Mouse (Mus musculus): ENCODE results near the gene Gm13277. TPM values are rescaled to one million over a fixed set of nuclear protein-coding genes. Genes with fewer than 3 reads are reported as not detected.
A peak's percentile ranks its signal among the peaks of the same experiment; 100 is the strongest.
"Not testable (repeated sequence)": the region's sequence is repeated elsewhere in the genome, so short reads cannot be mapped to it uniquely, and the experiment has no call there.

The Gm13277 gene
- total RNA-seq, 4 experiments from 2014 or later, result not detected

- DNase-seq (ENCODE audit: low spot score), result not testable (repeated sequence)
These were observed 3.0 kb upstream of the Gm13277 start, which contains the start of gene Gm13276 for GRCm38 (mm10) chr4:88785409-88785808. TSS of gene Gm13276 (plus strand) at chr4:88785709.

GRCm38 (mm10) chr4:88791250-88791649, 2.8 kb downstream of the Gm13277 start, which contains the start of gene Gm13278:
TSS of gene Gm13278 (plus strand) at chr4:88791550.
- not testable (repeated sequence) for DNase-seq (ENCODE audit: low spot score)

- peak; percentile 85 for DNase-seq (ENCODE audit: low spot score)
These were observed 5.7 kb downstream of the Gm13277 start, which contains the start of gene Gm13275 for GRCm38 (mm10) chr4:88793936-88794675. TSS of gene Gm13275 (plus strand) at chr4:88794487.

DNA sequence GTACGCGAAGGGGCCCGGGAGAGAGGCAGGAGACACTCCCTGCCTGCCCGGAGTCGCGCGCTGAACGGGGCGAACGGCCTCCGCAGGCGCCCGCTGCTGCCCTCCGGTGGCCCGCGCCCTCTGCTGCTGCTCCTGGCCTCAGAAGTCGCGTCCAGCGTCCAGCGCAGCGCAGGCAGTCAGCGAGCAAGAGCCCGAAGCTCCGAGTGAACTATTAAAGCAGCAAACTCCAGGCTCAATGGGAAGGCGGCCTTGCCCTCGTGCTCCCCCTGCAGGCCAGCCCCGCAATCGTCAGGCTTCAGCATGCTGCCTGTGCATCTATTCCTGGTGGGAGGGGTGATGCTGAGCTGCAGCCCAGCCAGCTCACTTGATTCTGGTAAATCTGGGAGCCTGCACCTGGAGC, 8.7 kb downstream of the Gm13277 start, which contains the start of gene Gm13279:
TSS of gene Gm13279 (plus strand) at position 301 of the 400 bp plus-strand sequence.
- not testable (repeated sequence) for DNase-seq (ENCODE audit: low spot score)

DNA sequence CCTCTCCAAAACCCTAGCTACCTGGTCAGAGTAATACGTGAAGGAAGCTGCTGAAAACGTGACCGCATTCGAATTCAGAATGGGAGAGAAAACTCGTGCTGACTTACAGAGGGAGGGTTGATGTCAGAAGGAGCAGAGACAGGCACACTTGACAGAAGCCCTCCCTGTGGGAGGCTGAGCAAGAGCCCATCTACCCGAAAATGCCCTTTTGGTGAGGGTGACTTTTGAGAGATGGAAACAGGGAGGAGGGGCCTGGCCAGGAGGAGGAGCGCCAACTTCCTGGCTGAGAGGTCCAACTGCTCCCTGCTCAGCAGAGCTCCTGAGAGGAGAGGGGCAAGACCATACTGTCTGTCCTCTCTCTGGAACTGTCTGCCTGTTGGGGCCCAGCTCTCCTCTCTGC, 10.9 kb downstream of the Gm13277 start, which contains the start of gene Gm13285:
TSS of gene Gm13285 (plus strand) at position 301 of the 400 bp plus-strand sequence.
- not testable (repeated sequence) for DNase-seq (ENCODE audit: low spot score)

GRCm38 (mm10) chr4:88802954-88803353, 14.5 kb downstream of the Gm13277 start, which contains the start of gene Gm13287:
TSS of gene Gm13287 (plus strand) at chr4:88803254.
- DNase-seq (ENCODE audit: low spot score), result not testable (repeated sequence)

- DNase-seq (ENCODE audit: low spot score), result not testable (repeated sequence)
These were observed 16.8 kb downstream of the Gm13277 start, which contains the start of gene Gm13288 for GRCm38 (mm10) chr4:88805231-88805630. TSS of gene Gm13288 (plus strand) at chr4:88805531.

DNA sequence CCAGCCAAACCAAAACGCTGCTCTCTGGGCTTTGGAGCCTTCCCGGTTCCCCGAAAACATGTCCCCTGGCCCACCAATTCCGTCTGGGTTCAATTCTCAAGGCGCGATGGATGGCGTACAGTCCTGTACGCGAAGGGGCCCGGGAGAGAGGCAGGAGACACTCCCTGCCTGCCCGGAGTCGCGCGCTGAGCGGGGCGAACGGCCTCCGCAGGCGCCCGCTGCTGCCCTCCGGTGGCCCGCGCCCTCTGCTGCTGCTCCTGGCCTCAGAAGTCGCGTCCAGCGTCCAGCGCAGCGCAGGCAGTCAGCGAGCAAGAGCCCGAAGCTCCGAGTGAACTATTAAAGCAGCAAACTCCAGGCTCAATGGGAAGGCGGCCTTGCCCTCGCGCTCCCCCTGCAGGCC, 17.3 kb downstream of the Gm13277 start:
- not testable (repeated sequence) for DNase-seq (ENCODE audit: low spot score)

GRCm38 (mm10) chr4:88815928-88816327, 27.5 kb downstream of the Gm13277 start, which contains the start of gene Ifna7:
TSS of gene Ifna7 (plus strand) at chr4:88816228.
- DNase-seq (ENCODE audit: low spot score), result no peak

GRCm38 (mm10) chr4:88819659-88820058, 31.2 kb downstream of the Gm13277 start, which contains the start of gene Ifna11:
TSS of gene Ifna11 (plus strand) at chr4:88819959.
- DNase-seq (ENCODE audit: low spot score), result no peak

DNA sequence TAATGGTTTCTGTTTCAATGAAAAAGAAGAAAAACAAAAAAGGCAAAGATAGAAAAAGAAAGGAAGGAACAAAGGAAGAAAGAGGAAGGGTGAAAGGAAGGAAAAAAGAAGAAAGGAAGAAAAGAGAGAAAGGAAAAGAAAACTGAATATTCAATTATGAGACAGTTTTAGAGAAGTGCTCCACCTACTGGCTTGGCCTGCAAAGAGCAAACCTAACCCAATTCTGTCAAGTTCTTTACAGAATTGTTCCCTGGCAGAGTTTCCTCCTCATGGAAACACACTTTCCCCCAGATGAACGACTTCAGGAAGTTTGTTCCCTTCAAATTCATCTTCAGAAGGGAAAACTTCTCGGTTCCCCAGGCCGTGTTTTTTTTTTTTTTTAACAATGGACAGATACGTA, 34.6 kb downstream of the Gm13277 start:
- no peak for DNase-seq (ENCODE audit: low spot score)

DNA sequence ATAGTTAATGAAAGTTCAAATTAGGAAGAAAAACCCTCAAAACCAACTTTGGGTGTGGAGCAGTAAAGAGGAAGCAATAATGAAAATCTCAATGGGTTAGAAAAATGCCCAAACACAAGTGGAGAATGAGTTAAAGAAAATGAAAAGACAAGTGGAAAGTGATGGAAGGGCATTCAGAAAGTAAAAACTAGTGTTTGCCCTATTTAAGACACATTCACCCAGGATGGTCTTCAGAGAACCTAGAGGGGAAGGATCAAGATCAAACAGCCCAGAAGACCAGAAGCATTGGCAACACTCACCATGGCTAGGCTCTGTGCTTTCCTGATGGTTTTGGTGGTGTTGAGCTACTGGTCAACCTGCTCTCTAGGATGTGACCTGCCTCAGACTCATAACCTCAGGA, 38.7 kb downstream of the Gm13277 start, which contains the start of gene Ifna6:
TSS of gene Ifna6 (plus strand) at position 301 of the 400 bp plus-strand sequence.
- not testable (repeated sequence) for DNase-seq (ENCODE audit: low spot score)

GRCm38 (mm10) chr4:88830523-88830922, 42.1 kb downstream of the Gm13277 start:
- no peak for DNase-seq (ENCODE audit: low spot score)

GRCm38 (mm10) chr4:88835225-88835624, 46.8 kb downstream of the Gm13277 start, which contains the start of gene Ifna5:
TSS of gene Ifna5 (plus strand) at chr4:88835525.
- not testable (repeated sequence) for DNase-seq (ENCODE audit: low spot score)

Other genes starting within 250 kb of the Gm13277 start
- not detected for gene Ifna15, start 230.4 kb upstream of the Gm13277 start, total RNA-seq (2022)
- not detected for gene Ifna14, start 216.8 kb upstream of the Gm13277 start, total RNA-seq (2022)
- not detected for gene Ifna9, start 196.2 kb upstream of the Gm13277 start, total RNA-seq (2022)
- not detected for gene Ifna12, start 185.3 kb upstream of the Gm13277 start, total RNA-seq (2022)
- not detected for gene C87499, start 154.2 kb upstream of the Gm13277 start, total RNA-seq (2022)
- gene Ifna13, start 144.2 kb upstream of the Gm13277 start, total RNA-seq (2022), result not detected
- gene Ifna16, start 111.7 kb upstream of the Gm13277 start, total RNA-seq (2022), result not detected
- not detected for gene Ifna2, start 104.7 kb upstream of the Gm13277 start, total RNA-seq (2022)
- not detected for gene Ifnab, start 97.3 kb upstream of the Gm13277 start, total RNA-seq (2022)
- gene Gm26566, start 66.8 kb upstream of the Gm13277 start, total RNA-seq (2022), result under 1 TPM; 0.41 to 0.87 (median 0.64) TPM
- gene Klhl9, start 66.2 kb upstream of the Gm13277 start, total RNA-seq (2022), result 10 to 100 TPM; 67.8 to 80.5 (median 71.9) TPM
- gene Gm13271, start 33.8 kb upstream of the Gm13277 start, total RNA-seq (2022), result not detected
- gene Gm13283, start 28.5 kb upstream of the Gm13277 start, total RNA-seq (2022), result not detected
- gene Gm13290, start 14.8 kb upstream of the Gm13277 start, total RNA-seq (2022), result not detected
- gene Gm13289, start 11.7 kb upstream of the Gm13277 start, total RNA-seq (2022), result not detected
- not detected for gene Gm13272, start 8.8 kb upstream of the Gm13277 start, total RNA-seq (2022)
- gene Ifnz, start 6.5 kb upstream of the Gm13277 start, total RNA-seq (2022), result not detected
- gene Gm13276, start 2.9 kb upstream of the Gm13277 start, total RNA-seq (2022), result not detected
- gene Gm13278, start 2.9 kb downstream of the Gm13277 start, total RNA-seq (2022), result not detected
- not detected for gene Gm13275, start 5.9 kb downstream of the Gm13277 start, total RNA-seq (2022)
- not detected for gene Gm13279, start 8.8 kb downstream of the Gm13277 start, total RNA-seq (2022)
- not detected for gene Gm13285, start 11.0 kb downstream of the Gm13277 start, total RNA-seq (2022)
- not detected for gene Gm13287, start 14.6 kb downstream of the Gm13277 start, total RNA-seq (2022)
- gene Gm13288, start 16.9 kb downstream of the Gm13277 start, total RNA-seq (2022), result not detected
- not detected for gene Ifna7, start 27.6 kb downstream of the Gm13277 start, total RNA-seq (2022)
- gene Ifna11, start 31.3 kb downstream of the Gm13277 start, total RNA-seq (2022), result not detected
- not detected for gene Ifna6, start 38.8 kb downstream of the Gm13277 start, total RNA-seq (2022)
- gene Ifna5, start 46.9 kb downstream of the Gm13277 start, total RNA-seq (2022), result not detected
- gene Ifna4, start 53.2 kb downstream of the Gm13277 start, total RNA-seq (2022), result not detected
- not detected for gene Ifna1, start 61.5 kb downstream of the Gm13277 start, total RNA-seq (2022)
- not detected for gene Ifne, start 91.6 kb downstream of the Gm13277 start, total RNA-seq (2022)

Data from heart, adult 8-10 months (tissue).